Mouse (Mus musculus): ENCODE data around the gene Paqr4. TPM values are rescaled to one million over a fixed set of nuclear protein-coding genes. Genes with fewer than 3 reads are reported as not detected.

The Paqr4 gene
- polyA plus RNA-seq, 1 experiment from 2014 or later = 45.2 TPM

DNA sequence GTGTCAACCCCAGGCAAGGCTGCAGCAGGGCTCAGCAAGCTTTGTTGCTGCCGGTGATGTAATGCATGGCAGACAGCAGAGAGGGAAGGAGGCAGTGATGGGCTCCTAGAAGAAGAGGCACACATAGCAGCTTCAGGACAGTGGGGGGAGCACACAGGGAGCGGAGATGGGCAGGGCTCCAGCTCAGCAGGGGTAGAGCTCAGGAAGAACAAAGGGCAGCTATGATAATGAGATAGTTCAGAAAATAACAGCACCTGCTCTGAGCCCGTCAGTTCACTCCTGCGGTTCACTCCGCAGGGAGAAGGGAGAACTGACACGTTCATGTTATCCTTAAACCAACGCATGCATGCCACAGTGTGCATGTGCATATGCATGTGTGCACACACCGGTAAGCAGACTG, 18.1 kb upstream of the Paqr4 start:
- Histone ChIP-seq H3K36me3 (ENCODE audit: insufficient read depth, low read length) (0 out of 2 replicates have a peak, but pooled peaks cover 6% of the 10 kb centered on the region), H3K9me3 (ENCODE audit: low read length) (no peaks in the 10 kb centered on the region), H3K4me1 (ENCODE audit: insufficient read depth, low read depth, low read length) (no peaks in the 10 kb centered on the region), H3K27ac (ENCODE audit: low read length) (no peak overlapping the region), H3K27me3 (replicated peaks; ENCODE audit: insufficient read depth, low read length) (no peaks in the 10 kb centered on the region), H3K4me3 (ENCODE audit: low read depth, low read length) (no peak overlapping the region), H3K9ac (replicated peaks; ENCODE audit: low read depth) (no peak overlapping the region), H3K4me2 (replicated peaks; ENCODE audit: low read depth, low read length) (no peak overlapping the region)
- DNase-seq (ENCODE audit: low spot score) = no peak
- ATAC-seq = no peak
- TF ChIP-seq CTCF (IDR thresholded peaks at IDR 0.05) (no peak), EP300 (IDR thresholded peaks at IDR 0.05) (no peak)
- 91% methylated on average over 8 of the region's 8 CpGs for WGBS

DNA sequence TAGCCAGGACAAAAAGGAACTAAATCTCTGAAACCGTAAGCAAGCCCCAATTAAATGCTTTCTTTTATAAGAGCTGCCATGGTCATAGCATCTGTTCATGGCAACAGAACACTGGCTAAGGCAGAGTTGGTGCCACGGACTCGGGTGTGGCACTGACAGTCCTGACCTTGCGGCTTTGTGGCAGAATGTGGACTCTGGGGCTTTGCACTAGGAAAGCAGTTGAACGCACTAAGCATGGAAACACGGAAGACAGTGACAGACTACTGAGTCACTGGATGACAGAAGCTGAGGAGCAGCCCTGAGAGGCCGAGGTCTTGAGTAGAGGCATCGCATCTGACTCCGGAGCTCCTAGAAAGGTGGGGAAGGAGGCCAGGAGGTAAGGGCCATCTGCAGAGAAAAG, 16.9 kb upstream of the Paqr4 start:
- no peaks in the 10 kb centered on the region for H3K9me3 ChIP-seq (ENCODE audit: low read length)
- H3K4me1 ChIP-seq (ENCODE audit: insufficient read depth, low read depth, low read length) = no peaks in the 10 kb centered on the region
- ATAC-seq (no peak), DNase-seq (ENCODE audit: low spot score) (no peak)
- H3K27me3 ChIP-seq (replicated peaks; ENCODE audit: insufficient read depth, low read length) = no peaks in the 10 kb centered on the region
- WGBS = 89% methylated on average over 9 of the region's 9 CpGs
- no peak overlapping the region for H3K4me2 ChIP-seq (replicated peaks; ENCODE audit: low read depth, low read length)
- TF ChIP-seq CTCF (IDR thresholded peaks at IDR 0.05) (no peak), EP300 (IDR thresholded peaks at IDR 0.05) (no peak)
- H3K9ac ChIP-seq (replicated peaks; ENCODE audit: low read depth) = no peak overlapping the region
- 0 out of 2 replicates have a peak, but pooled peaks cover 6% of the 10 kb centered on the region for H3K36me3 ChIP-seq (ENCODE audit: insufficient read depth, low read length)
- H3K27ac ChIP-seq (ENCODE audit: low read length) = no peak overlapping the region
- H3K4me3 ChIP-seq (ENCODE audit: low read depth, low read length) = no peak overlapping the region

DNA sequence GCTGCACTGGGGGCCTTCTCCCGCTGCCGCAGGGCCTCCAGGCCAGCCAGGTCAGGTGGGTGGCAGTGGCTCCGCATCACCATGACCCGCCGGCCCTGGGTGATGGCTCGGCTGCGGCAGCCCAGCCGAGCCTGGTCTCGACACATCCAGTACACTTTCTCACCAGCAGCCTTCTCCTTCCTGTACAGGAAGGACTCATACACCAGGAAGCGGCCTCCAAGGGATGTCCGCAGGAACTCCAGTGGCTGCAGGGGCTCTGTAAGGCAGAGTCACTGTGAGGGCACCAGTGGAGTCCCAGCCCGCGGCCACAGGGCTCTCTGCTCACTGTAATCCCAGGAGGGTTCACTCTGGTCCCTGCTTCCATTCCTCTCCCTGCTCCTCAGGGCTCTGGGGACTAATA, 15.0 kb upstream of the Paqr4 start:
- TF ChIP-seq CTCF (IDR thresholded peaks at IDR 0.05) = no peak
- TF ChIP-seq EP300 (IDR thresholded peaks at IDR 0.05) = no peak
- DNase-seq (ENCODE audit: low spot score) (peak; percentile 36), ATAC-seq (peak; percentile 61)
- peak overlapping the region; percentile 40 for H3K27ac ChIP-seq (ENCODE audit: low read length)
- H3K4me2 ChIP-seq (replicated peaks; ENCODE audit: low read depth, low read length) = no peak overlapping the region
- H3K4me3 ChIP-seq (ENCODE audit: low read depth, low read length) = no peak overlapping the region
- no peaks in the 10 kb centered on the region for H3K27me3 ChIP-seq (replicated peaks; ENCODE audit: insufficient read depth, low read length)
- H3K9me3 ChIP-seq (ENCODE audit: low read length) = no peaks in the 10 kb centered on the region
- no peaks in the 10 kb centered on the region for H3K4me1 ChIP-seq (ENCODE audit: insufficient read depth, low read depth, low read length)
- 0 out of 2 replicates have a peak, but pooled peaks cover 6% of the 10 kb centered on the region for H3K36me3 ChIP-seq (ENCODE audit: insufficient read depth, low read length)
- 85% methylated on average over 13 of the region's 13 CpGs for whole genome bisulfite sequencing
- H3K9ac ChIP-seq (replicated peaks; ENCODE audit: low read depth) = no peak overlapping the region

DNA sequence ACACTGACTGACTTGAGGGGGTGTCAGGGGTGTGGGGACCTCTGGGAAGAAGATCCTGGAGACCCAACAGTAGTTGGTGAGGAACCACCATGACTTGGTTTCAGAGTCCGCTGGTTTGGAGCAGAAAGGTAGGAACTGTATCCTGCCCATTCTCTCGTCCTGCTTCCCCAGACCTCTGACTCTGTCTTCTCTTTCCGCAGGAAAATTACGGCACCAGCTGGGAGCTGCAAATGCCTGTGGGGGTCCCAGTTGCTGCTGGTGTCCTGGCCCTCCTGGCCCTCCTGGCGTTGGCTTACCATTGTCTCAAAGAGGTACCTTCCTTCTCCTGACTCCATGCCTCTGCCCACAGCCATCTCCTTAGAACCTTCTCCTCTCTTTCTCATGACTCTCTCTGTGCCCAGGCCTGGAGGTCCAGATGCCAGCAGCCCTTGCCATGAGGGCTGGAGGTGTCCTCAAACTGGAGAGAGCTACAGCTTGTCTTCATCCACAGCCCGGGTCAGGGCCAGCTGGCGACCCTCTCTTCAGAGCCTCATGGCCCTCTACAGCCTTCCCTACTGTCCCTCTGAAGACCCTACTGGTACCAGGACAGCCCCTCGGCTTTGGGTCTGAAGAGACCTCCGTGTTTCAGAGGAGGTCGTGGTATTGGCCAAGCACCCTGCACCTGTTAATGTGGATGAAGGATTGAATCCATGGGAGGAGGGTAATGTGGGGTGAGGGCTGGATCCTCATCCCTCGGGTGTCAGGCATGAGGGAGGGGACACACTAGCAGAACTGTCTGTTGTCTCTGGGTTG, 8.9 kb upstream of the Paqr4 start:
- 73% methylated on average over 11 of the region's 11 CpGs for WGBS
- H3K9ac ChIP-seq (replicated peaks; ENCODE audit: low read depth) = no peak overlapping the region
- H3K27ac ChIP-seq (ENCODE audit: low read length) = no peak overlapping the region

DNA sequence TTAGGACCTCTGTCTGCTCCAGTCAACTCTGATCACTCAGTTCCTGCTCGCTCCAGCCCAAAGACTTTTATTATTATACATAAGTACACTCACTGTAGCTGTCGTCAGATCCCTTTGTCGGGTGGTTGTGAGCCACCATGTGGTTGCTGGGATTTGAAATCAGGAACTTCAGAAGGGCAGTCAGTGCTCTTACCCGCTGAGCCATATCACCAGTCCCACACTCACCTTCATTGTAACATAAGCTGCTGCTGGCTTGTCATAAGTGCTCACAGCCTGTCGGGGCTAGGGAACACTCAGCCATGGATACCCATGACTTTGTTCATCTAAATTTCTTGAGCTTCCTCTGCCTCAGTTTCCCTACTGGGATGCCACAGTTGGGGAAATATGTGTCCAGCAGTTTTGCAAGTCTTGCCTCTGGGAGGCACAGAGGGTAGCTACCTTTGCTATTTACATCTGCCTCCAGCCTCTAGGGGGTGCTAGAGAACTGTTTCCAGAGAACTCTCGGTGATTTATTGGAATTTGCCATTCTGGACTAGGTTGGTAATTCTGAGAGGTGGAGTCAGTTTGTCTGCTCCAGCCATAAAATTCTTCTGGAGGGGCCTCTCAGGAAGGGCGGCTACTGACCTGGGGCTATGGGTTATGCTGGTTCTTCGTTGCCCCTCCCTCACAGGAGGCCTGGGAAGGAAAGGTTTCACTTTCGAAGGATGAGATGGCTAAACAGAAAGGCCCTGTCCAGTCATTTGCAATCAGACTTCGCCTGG, 8.1 kb upstream of the Paqr4 start:
- ATAC-seq (peak; percentile 70), DNase-seq (ENCODE audit: low spot score) (peak; percentile 90)
- H3K9ac ChIP-seq (replicated peaks; ENCODE audit: low read depth) = no peak overlapping the region
- 24% methylated on average over 10 of the region's 10 CpGs for WGBS
- peaks cover 27% of the 10 kb centered on the region for H3K27me3 ChIP-seq (replicated peaks; ENCODE audit: insufficient read depth, low read length)
- H3K4me1 ChIP-seq (ENCODE audit: insufficient read depth, low read depth, low read length) = peaks cover 9% of the 10 kb centered on the region; the same call in 1 of the 2 replicates
- H3K4me2 ChIP-seq (replicated peaks; ENCODE audit: low read depth, low read length) = peak overlapping the region; percentile 27
- peak overlapping the region; percentile 6; the same call in 1 of the 2 replicates for H3K4me3 ChIP-seq (ENCODE audit: low read depth, low read length)
- no peaks in the 10 kb centered on the region for H3K36me3 ChIP-seq (ENCODE audit: insufficient read depth, low read length)
- no peak for TF ChIP-seq EP300 (IDR thresholded peaks at IDR 0.05)
- TF ChIP-seq CTCF (IDR thresholded peaks at IDR 0.05) = peak; percentile 84
- H3K9me3 ChIP-seq (ENCODE audit: low read length) = no peaks in the 10 kb centered on the region
- no peak overlapping the region for H3K27ac ChIP-seq (ENCODE audit: low read length)

More for the DNA sequence above, 8.9 kb upstream of the Paqr4 start:
- TF ChIP-seq EP300 (IDR thresholded peaks at IDR 0.05) (no peak), CTCF (IDR thresholded peaks at IDR 0.05) (no peak)
- ATAC-seq = no peak
- Histone ChIP-seq H3K9me3 (ENCODE audit: low read length) (no peaks in the 10 kb centered on the region), H3K36me3 (ENCODE audit: insufficient read depth, low read length) (no peaks in the 10 kb centered on the region), H3K4me3 (ENCODE audit: low read depth, low read length) (peak overlapping the region; percentile 6; the same call in 1 of the 2 replicates), H3K4me2 (replicated peaks; ENCODE audit: low read depth, low read length) (peak overlapping the region; percentile 27), H3K27me3 (replicated peaks; ENCODE audit: insufficient read depth, low read length) (peaks cover 21% of the 10 kb centered on the region), H3K4me1 (ENCODE audit: insufficient read depth, low read depth, low read length) (peaks cover 9% of the 10 kb centered on the region; the same call in 1 of the 2 replicates)
- no peak for DNase-seq (ENCODE audit: low spot score)

DNA sequence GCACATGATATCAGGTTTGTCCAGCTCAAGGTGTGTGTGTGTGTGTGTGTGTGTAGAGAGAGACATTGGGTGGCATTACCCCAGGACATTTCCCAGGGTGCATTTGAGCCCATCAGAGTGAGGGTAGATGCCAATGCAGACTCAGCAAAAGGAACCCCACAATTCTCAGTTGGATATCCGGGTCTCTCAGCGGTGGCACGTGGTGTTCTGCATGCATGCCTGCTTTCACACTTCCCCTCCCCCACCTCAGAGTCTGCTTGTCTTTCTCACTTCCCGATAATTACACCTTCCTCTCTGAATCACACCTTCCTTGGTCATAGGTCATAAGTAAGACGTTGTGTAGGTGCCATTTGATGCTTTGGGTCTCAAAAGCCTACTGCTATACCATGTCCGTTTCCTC, 7.4 kb upstream of the Paqr4 start:
- Histone ChIP-seq H3K9ac (replicated peaks; ENCODE audit: low read depth) (no peak overlapping the region), H3K27ac (ENCODE audit: low read length) (no peak overlapping the region), H3K4me1 (ENCODE audit: insufficient read depth, low read depth, low read length) (peaks cover 9% of the 10 kb centered on the region; the same call in 1 of the 2 replicates), H3K4me3 (ENCODE audit: low read depth, low read length) (no peak overlapping the region), H3K9me3 (ENCODE audit: low read length) (no peaks in the 10 kb centered on the region), H3K27me3 (replicated peaks; ENCODE audit: insufficient read depth, low read length) (peaks cover 35% of the 10 kb centered on the region), H3K36me3 (ENCODE audit: insufficient read depth, low read length) (no peaks in the 10 kb centered on the region), H3K4me2 (replicated peaks; ENCODE audit: low read depth, low read length) (no peak overlapping the region)
- whole genome bisulfite sequencing = 25% methylated on average over 6 of the region's 6 CpGs
- no peak for ATAC-seq
- no peak for DNase-seq (ENCODE audit: low spot score)
- TF ChIP-seq CTCF (IDR thresholded peaks at IDR 0.05) = no peak
